Mouse (Mus musculus) brain, embryonic 14.5 days (tissue): Measurements from ENCODE around the gene Kpna1. TPM values are rescaled to one million over a fixed set of nuclear protein-coding genes. Genes with fewer than 3 reads are reported as not detected.

Experiments
- DNase-seq: peaks from one replicate; pipeline ENCODE4 v3.0.0-alpha.2; 2011; ENCODE audit warnings: low read depth
- CTCF ChIP-seq: fragments of 200-500 bp; IDR thresholded peaks from 2 replicates; pipeline ENCODE4 v1.5.1; 2012; ENCODE audit warnings: inconsistent platforms, mild to moderate bottlenecking, moderate library complexity, borderline replicate concordance; ENCODE audit not compliant: insufficient read depth, insufficient read length; ENCODE audit errors: extremely low read depth
- POLR2A ChIP-seq: fragments of 200-500 bp; IDR thresholded peaks from 2 replicates; pipeline ENCODE4 v1.6.1; 2012; ENCODE audit warnings: mild to moderate bottlenecking, inconsistent platforms, borderline replicate concordance; ENCODE audit not compliant: poor library complexity, insufficient read depth, insufficient read length, severe bottlenecking; ENCODE audit errors: extremely low read depth
- polyA plus RNA-seq: library from polyadenylated mRNA; depleted of rRNA; stranded (reverse); fragments of >200 nt; gene quantifications from 2 replicates; pipeline ENCODE4 v1.2.3, GENCODE M21; 2012; rRNA removed

The Kpna1 gene
- polyA plus RNA-seq, 1 experiment = 45.6 TPM

DNA sequence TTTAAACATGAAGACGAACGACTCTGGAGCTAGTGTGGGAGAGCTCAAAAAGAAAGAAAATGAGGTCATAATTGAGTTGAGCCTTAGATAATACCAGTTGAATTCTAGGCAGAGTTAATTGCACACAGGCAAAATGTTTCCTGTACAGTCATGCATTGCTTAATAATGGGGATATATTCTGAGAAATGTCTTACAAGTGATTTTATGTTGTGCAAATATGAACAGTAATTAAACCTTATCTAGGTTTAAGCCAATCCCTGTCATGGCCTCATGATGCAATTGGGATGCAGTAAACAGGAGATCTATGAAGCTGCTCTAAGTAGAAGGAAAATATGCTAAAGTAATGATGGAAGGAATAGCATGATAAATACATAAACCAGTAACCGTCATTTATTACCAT, 96.2 kb downstream of the Kpna1 start:
- TF ChIP-seq POLR2A (no peak), CTCF (no peak)
- no peak for DNase-seq

DNA sequence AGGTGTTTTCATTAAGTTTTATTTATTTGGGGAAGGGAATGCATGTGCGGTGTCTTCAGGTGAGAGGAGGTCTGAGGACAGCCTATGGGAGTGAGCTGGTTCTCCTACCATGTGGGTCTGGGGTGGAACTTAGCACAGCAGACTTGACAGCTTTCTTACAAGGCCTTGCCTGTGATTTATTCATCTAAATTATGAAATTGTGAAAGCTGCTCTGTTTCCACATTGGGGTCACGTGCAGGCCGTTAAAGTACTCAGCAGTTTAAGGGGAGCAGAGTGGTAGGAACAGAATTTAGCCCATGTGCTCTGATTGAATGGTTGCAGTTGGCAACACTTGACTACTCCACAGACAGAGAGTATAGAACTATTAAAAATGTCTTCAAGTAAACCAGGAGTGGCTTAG, 101.4 kb downstream of the Kpna1 start:
- TF ChIP-seq POLR2A (no peak), CTCF (no peak)
- DNase-seq = no peak

Other genes with a start within 250 kb of the Kpna1 start
- gene Dirc2, start 209.4 kb upstream of the Kpna1 start, polyA plus RNA-seq = 55.4 and 58.2 TPM in 2 replicates
- 14.5 and 16.9 TPM in 2 replicates for gene Hspbap1, start 208.4 kb upstream of the Kpna1 start, polyA plus RNA-seq
- gene Parp14, start 107.2 kb upstream of the Kpna1 start, polyA plus RNA-seq = 0.26 and 0.38 TPM in 2 replicates
- gene Parp9, start 40.3 kb upstream of the Kpna1 start, polyA plus RNA-seq = 1.4 TPM in 2 replicates
- 0.92 and 1.3 TPM in 2 replicates for gene Dtx3l, start 39.6 kb upstream of the Kpna1 start, polyA plus RNA-seq
- gene Wdr5b, start 62.4 kb downstream of the Kpna1 start, polyA plus RNA-seq = 7.3 TPM in 2 replicates
- 80.0 and 84.3 TPM in 2 replicates for gene Fam162a, start 92.8 kb downstream of the Kpna1 start, polyA plus RNA-seq
- gene Ccdc58, start 92.9 kb downstream of the Kpna1 start, polyA plus RNA-seq = 21.5 and 27.8 TPM in 2 replicates
- 0.03 TPM in 1 of 2 replicates, not detected in the other for gene Csta1, start 152.5 kb downstream of the Kpna1 start, polyA plus RNA-seq
- 0.92 and 1.1 TPM in 2 replicates for gene Stfa2l1, start 178.1 kb downstream of the Kpna1 start, polyA plus RNA-seq
- 0.72 and 1.1 TPM in 2 replicates for gene Gm5483, start 205.5 kb downstream of the Kpna1 start, polyA plus RNA-seq
- not detected in 2 replicates for gene Gm5416, start 231.7 kb downstream of the Kpna1 start, polyA plus RNA-seq
- not detected in 2 replicates for gene 2010005H15Rik, start 242.7 kb downstream of the Kpna1 start, polyA plus RNA-seq